ENCODE assay signal across 8 mouse cellular contexts in genomic region chr2:157560302-157560701, GRCm38 (mm10). TPM values are rescaled to one million over a fixed set of nuclear protein-coding genes. Genes with fewer than 3 reads are reported as not detected.
A peak's percentile ranks its signal among the peaks of the same experiment; 100 is the strongest.
DNase-seq lines count a peak whose midpoint lies in the region; ATAC-seq and TF ChIP-seq lines count a peak whose summit lies in the region.

No protein-coding gene starts in this region.

- H3K4me3 ChIP-seq in heart, embryonic 11.5 days (ENCODE audit: low read depth, low read length), result peak overlapping the region; percentile 49
- H3K4me3 ChIP-seq in G1E (ENCODE audit: low read depth, low read length), result peak overlapping the region; percentile 33; the same call in 1 of the 2 replicates
- peak overlapping the region; percentile 52 for H3K4me3 ChIP-seq in forebrain, postnatal 0 days (ENCODE audit: low read depth, low read length)
- peak overlapping the region; percentile 25 for H3K4me3 ChIP-seq in lung, postnatal 0 days (ENCODE audit: low read depth, low read length)

- TF ChIP-seq CTCF in G1E (IDR thresholded peaks at IDR 0.05; ENCODE audit: low read depth, low read length), result no peak
- no peak for TF ChIP-seq CTCF in forebrain, postnatal 0 days (IDR thresholded peaks at IDR 0.05; ENCODE audit: low read depth)
- TF ChIP-seq CTCF in lung, postnatal 0 days (IDR thresholded peaks at IDR 0.05), result no peak

- H3K9ac ChIP-seq in heart, embryonic 11.5 days (ENCODE audit: low read depth, low read length), result peak overlapping the region; percentile 71
- peak overlapping the region; percentile 72 for H3K9ac ChIP-seq in forebrain, postnatal 0 days
- no peak overlapping the region for H3K9ac ChIP-seq in lung, postnatal 0 days (replicated peaks; ENCODE audit: low read depth)

- H3K4me2 ChIP-seq in heart, embryonic 11.5 days, result peak overlapping the region; percentile 72
- H3K4me2 ChIP-seq in forebrain, postnatal 0 days (ENCODE audit: low read depth), result peak overlapping the region; percentile 64
- H3K4me2 ChIP-seq in lung, postnatal 0 days (replicated peaks; ENCODE audit: low read depth, low read length), result peak overlapping the region; percentile 56

- H3K27me3 ChIP-seq in heart, embryonic 11.5 days (ENCODE audit: control insufficient read depth, insufficient read depth, low read length), result no peaks in the 10 kb centered on the region
- no peaks in the 10 kb centered on the region for H3K27me3 ChIP-seq in G1E (ENCODE audit: insufficient read depth, low read length)
- H3K27me3 ChIP-seq in forebrain, postnatal 0 days (ENCODE audit: insufficient read depth, low read length), result no peaks in the 10 kb centered on the region
- no peaks in the 10 kb centered on the region for H3K27me3 ChIP-seq in lung, postnatal 0 days (replicated peaks; ENCODE audit: insufficient read depth, low read length)

- no peak for TF ChIP-seq EP300 in lung, postnatal 0 days (IDR thresholded peaks at IDR 0.05)

- peaks cover 18% of the 10 kb centered on the region for H3K4me1 ChIP-seq in heart, embryonic 11.5 days (ENCODE audit: control insufficient read depth, insufficient read depth, low read length)
- H3K4me1 ChIP-seq in G1E (ENCODE audit: insufficient read depth, low read depth, low read length), result peaks cover 39% of the 10 kb centered on the region
- peaks cover 10% of the 10 kb centered on the region; the same call in 1 of the 2 replicates for H3K4me1 ChIP-seq in forebrain, postnatal 0 days (ENCODE audit: insufficient read depth)
- peaks cover 10% of the 10 kb centered on the region for H3K4me1 ChIP-seq in lung, postnatal 0 days (ENCODE audit: insufficient read depth, low read depth, low read length)

- no peak for DNase-seq in heart, adult 11 months
- no peak for DNase-seq in G1E (ENCODE audit: low spot score)
- no peak for DNase-seq in forebrain, postnatal 0 days
- no peak for DNase-seq in lung, postnatal 0 days (ENCODE audit: low spot score)
- DNase-seq in adipocyte (ENCODE audit: low spot score), result no peak
- DNase-seq in adrenal gland, postnatal 10 days, result no peak
- no peak for DNase-seq in layer of hippocampus, postnatal 10 days (ENCODE audit: low spot score in 2 of 2)

- H3K27ac ChIP-seq in heart, embryonic 11.5 days (ENCODE audit: low read depth, low read length), result no peak overlapping the region
- H3K27ac ChIP-seq in forebrain, postnatal 0 days (ENCODE audit: low read depth, low read length), result peak overlapping the region; percentile 86
- H3K27ac ChIP-seq in lung, postnatal 0 days (ENCODE audit: low read length), result 0 out of 2 replicates have a peak overlapping the region, but pooled peaks have one; percentile 1

- no peak for ATAC-seq in heart, embryonic 11.5 days (replicated peaks; ENCODE audit: insufficient number of reproducible peaks, low FRiP score, low TSS enrichment)
- no peak for ATAC-seq in G1E (ENCODE audit: extremely low read depth, insufficient number of reproducible peaks, low FRiP score, poor library complexity, severe bottlenecking)
- ATAC-seq in forebrain, postnatal 0 days, result no peak
- no peak for ATAC-seq in lung, postnatal 0 days

- peaks cover 32% of the 10 kb centered on the region for H3K36me3 ChIP-seq in heart, embryonic 11.5 days (ENCODE audit: control insufficient read depth, insufficient read depth, low read length)
- peaks cover 73% of the 10 kb centered on the region for H3K36me3 ChIP-seq in G1E (replicated peaks)
- peaks cover 27% of the 10 kb centered on the region; the same call in 1 of the 2 replicates for H3K36me3 ChIP-seq in forebrain, postnatal 0 days (ENCODE audit: insufficient read depth)
- 0 out of 2 replicates have a peak, but pooled peaks cover 4% of the 10 kb centered on the region for H3K36me3 ChIP-seq in lung, postnatal 0 days (ENCODE audit: insufficient read depth, low read length)

- H3K9me3 ChIP-seq in heart, embryonic 11.5 days (replicated peaks; ENCODE audit: control insufficient read depth, low read length), result peaks cover 22% of the 10 kb centered on the region
- H3K9me3 ChIP-seq in G1E (replicated peaks), result peaks cover 18% of the 10 kb centered on the region
- peaks cover 17% of the 10 kb centered on the region for H3K9me3 ChIP-seq in forebrain, postnatal 0 days (ENCODE audit: low read length)
- peaks cover 4% of the 10 kb centered on the region for H3K9me3 ChIP-seq in lung, postnatal 0 days (ENCODE audit: low read length)

- WGBS in heart, embryonic 11.5 days (ENCODE audit: insufficient replicate concordance), result 51% methylated on average over 33 of the region's 33 CpGs
- WGBS in forebrain, postnatal 0 days, result 57% methylated on average over 33 of the region's 33 CpGs
- WGBS in lung, postnatal 0 days, result 56% methylated on average over 33 of the region's 33 CpGs

RNA-seq across cellular contexts. Expression of gene Nnat, which starts 0.4 kb away (rescaled TPM):
- polyA plus RNA-seq in heart, embryonic 11.5 days (2014; fragmentation: Nextera tagmentation; extraction: Ambion mirVana), result 145 and 201 TPM in 2 replicates
- total RNA-seq in G1E (2014; fragmentation: Nextera tagmentation) (not detected in 2 replicates), G1E (2017) (not detected in 2 replicates)
- polyA plus RNA-seq in G1E (2012), result not detected in 2 replicates
- total RNA-seq in forebrain, postnatal 0 days (2014; rRNA removed), result 4,630 and 7,303 TPM in 2 replicates
- 6,353 and 7,049 TPM in 2 replicates for polyA plus RNA-seq in forebrain, postnatal 0 days (2015; fragmentation: Nextera tagmentation; extraction: Ambion mirVana)
- polyA plus RNA-seq in lung, postnatal 0 days (2015; fragmentation: Nextera tagmentation; extraction: Ambion mirVana), result 101 and 151 TPM in 2 replicates
- total RNA-seq in adrenal gland, postnatal 10 days (2021), result 100 to 1,000 TPM; 184 to 187 TPM
- 1,000 to 10,000 TPM; 1,193 to 1,435 TPM for total RNA-seq in layer of hippocampus, postnatal 10 days (2021)

RNA-seq across cellular contexts. Expression of gene Blcap, which starts 10.8 kb away (rescaled TPM):
- 36.5 and 42.1 TPM in 2 replicates for polyA plus RNA-seq in heart, embryonic 11.5 days (2014; fragmentation: Nextera tagmentation; extraction: Ambion mirVana)
- total RNA-seq in G1E (2014; fragmentation: Nextera tagmentation) (24.1 and 27.2 TPM in 2 replicates), G1E (2017) (22.0 and 23.3 TPM in 2 replicates)
- polyA plus RNA-seq in G1E (2012), result 16.7 and 17.3 TPM in 2 replicates
- 166 and 208 TPM in 2 replicates for total RNA-seq in forebrain, postnatal 0 days (2014; rRNA removed)
- polyA plus RNA-seq in forebrain, postnatal 0 days (2015; fragmentation: Nextera tagmentation; extraction: Ambion mirVana), result 231 and 295 TPM in 2 replicates
- polyA plus RNA-seq in lung, postnatal 0 days (2015; fragmentation: Nextera tagmentation; extraction: Ambion mirVana), result 59.0 and 68.8 TPM in 2 replicates
- total RNA-seq in adrenal gland, postnatal 10 days (2021), result 10 to 100 TPM; 79.7 to 99.3 TPM
- total RNA-seq in layer of hippocampus, postnatal 10 days (2021), result 100 to 1,000 TPM; 140 to 151 TPM

Comparison
In these comparisons a context has a peak if more than half of its experiments do, and no peak if none do; other contexts are left out.
1. RNA of gene Nnat, which starts 0.4 kb away (total RNA-seq): 4,630 to 7,303 TPM in forebrain, postnatal 0 days, 1,193 to 1,435 TPM in layer of hippocampus, postnatal 10 days and 184 to 187 TPM in adrenal gland, postnatal 10 days; not detected in G1E; every median in the first group is over 100 times any median in the second.
2. Peak in every context shown above with its lines, with median percentiles within 50 percentile points of each other: H3K4me2 ChIP-seq and H3K4me3 ChIP-seq.